Mouse (Mus musculus) lung, embryonic 16.5 days (tissue): ENCODE data around the gene Tmem56. TPM values are rescaled to one million over a fixed set of nuclear protein-coding genes. Genes with fewer than 3 reads are reported as not detected.

Experiments used
- ATAC-seq: fragments of 200-750 bp; cut with Nextera tagmentation; 2 replicates; pipeline ENCODE4 v1.8.0; 2017; ENCODE audit warnings: low read depth, mild to moderate bottlenecking, moderate library complexity
- H3K27ac ChIP-seq: fragments of 300-500 bp; sonication (generic); 2 replicates; pipeline ENCODE4 v1.5.1; 2014; ENCODE audit warnings: mild to moderate bottlenecking, control low read depth, low read length
- H3K27me3 ChIP-seq: fragments of 300-500 bp; sonication (generic); 2 replicates; pipeline ENCODE4 v1.6.1; 2014; ENCODE audit warnings: low read depth, low read length, mixed read lengths; ENCODE audit not compliant: control insufficient read depth, insufficient read depth
- H3K36me3 ChIP-seq: fragments of 300-500 bp; sonication (generic); 2 replicates; pipeline ENCODE4 v1.6.1; 2014; ENCODE audit warnings: low read length; ENCODE audit not compliant: control insufficient read depth, insufficient read depth
- H3K4me1 ChIP-seq: fragments of 300-500 bp; sonication (generic); replicated peaks from 2 replicates; pipeline ENCODE4 v1.6.1; 2014; ENCODE audit warnings: low read length, mixed read lengths; ENCODE audit not compliant: control insufficient read depth, insufficient read depth
- H3K4me2 ChIP-seq: fragments of 300-500 bp; sonication (generic); 2 replicates; pipeline ENCODE4 v1.6.1; 2014; ENCODE audit warnings: low read depth, low read length, control low read depth
- H3K4me3 ChIP-seq: fragments of 300-500 bp; sonication (generic); 2 replicates; pipeline ENCODE4 v1.5.1; 2014; ENCODE audit warnings: mild to moderate bottlenecking, low read length, control low read depth
- H3K9ac ChIP-seq: fragments of 300-500 bp; sonication (generic); 2 replicates; pipeline ENCODE4 v1.6.1; 2014; ENCODE audit warnings: low read length, control low read depth
- H3K9me3 ChIP-seq: fragments of 300-500 bp; sonication (generic); 2 replicates; pipeline ENCODE4 v1.6.1; 2016; ENCODE audit warnings: low read length; ENCODE audit not compliant: control insufficient read depth
- WGBS: fragments of 180-500 bp; shearing (Covaris S2); extraction: QIAGEN DNeasy Blood & Tissue Kit; methylation state at CpG from one replicate; pipeline ENCODE4 v1.1.7; 2014; 5-methylcytosine and 5-hydroxymethylcytosine counted together
- polyA plus RNA-seq: library from polyadenylated mRNA; unstranded; fragments of >200 nt; fragmentation: Nextera tagmentation; extraction: Ambion mirVana; gene quantifications from 2 replicates; pipeline ENCODE4 v1.2.1, GENCODE M21; 2015

Tmem56 gene
- polyA plus RNA-seq, 1 experiment from 2014 or later, result 0.48 TPM

DNA sequence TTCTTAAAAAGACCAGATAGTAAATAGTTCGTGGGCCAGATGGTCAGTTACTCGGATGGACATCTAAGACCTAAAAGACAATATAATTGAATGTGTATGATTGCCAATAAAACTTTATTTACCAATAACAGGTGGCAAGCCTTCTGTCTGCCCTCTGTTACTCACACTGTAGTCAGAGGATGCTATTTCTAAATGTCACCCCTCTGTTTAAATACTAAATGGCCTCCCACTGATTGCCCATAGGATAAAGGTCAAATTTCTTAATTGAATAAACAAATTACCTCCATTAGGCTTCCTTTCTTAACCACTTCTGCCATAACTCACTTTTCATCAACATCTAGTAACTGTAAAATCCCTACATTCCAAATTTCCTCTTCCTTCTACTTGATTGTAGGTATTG, 10.3 kb downstream of the Tmem56 start:
- WGBS, result 72% methylated on average over 2 of the region's 2 CpGs
- Histone ChIP-seq H3K36me3 (no peaks in the 10 kb centered on the region), H3K4me3 (no peak overlapping the region), H3K9me3 (no peaks in the 10 kb centered on the region), H3K4me2 (no peak overlapping the region), H3K9ac (no peak overlapping the region), H3K27ac (no peak overlapping the region), H3K27me3 (no peaks in the 10 kb centered on the region), H3K4me1 (no peaks in the 10 kb centered on the region; the same call in 1 of the 2 replicates)
- no peak for ATAC-seq

DNA sequence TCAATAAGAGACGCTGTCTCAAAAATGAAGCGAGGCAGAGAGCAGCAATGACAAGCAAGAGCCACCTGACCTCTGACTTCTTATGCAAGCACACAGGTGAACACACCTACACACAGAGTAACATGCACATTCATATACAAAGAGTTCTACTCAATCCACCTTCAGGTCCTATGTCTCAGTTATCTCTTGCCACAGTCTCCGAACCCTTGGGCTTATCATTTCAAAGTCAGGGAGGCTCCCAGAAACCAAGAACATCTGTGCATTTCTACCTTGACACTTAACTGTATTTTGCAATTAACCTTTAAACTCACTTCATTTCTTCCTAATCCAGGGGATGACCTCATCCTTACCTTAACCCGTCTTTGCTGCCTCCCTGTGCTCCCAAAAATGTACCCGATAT, 15.6 kb downstream of the Tmem56 start:
- ATAC-seq, result no peak
- no peak overlapping the region for H3K27ac ChIP-seq
- H3K9ac ChIP-seq, result no peak overlapping the region
- H3K36me3 ChIP-seq, result no peaks in the 10 kb centered on the region
- H3K4me3 ChIP-seq, result no peak overlapping the region
- no peak overlapping the region for H3K4me2 ChIP-seq
- no peaks in the 10 kb centered on the region for H3K9me3 ChIP-seq
- WGBS, result 65% methylated on average over 5 of the region's 5 CpGs
- peaks cover 7% of the 10 kb centered on the region for H3K4me1 ChIP-seq
- peaks cover 31% of the 10 kb centered on the region for H3K27me3 ChIP-seq

DNA sequence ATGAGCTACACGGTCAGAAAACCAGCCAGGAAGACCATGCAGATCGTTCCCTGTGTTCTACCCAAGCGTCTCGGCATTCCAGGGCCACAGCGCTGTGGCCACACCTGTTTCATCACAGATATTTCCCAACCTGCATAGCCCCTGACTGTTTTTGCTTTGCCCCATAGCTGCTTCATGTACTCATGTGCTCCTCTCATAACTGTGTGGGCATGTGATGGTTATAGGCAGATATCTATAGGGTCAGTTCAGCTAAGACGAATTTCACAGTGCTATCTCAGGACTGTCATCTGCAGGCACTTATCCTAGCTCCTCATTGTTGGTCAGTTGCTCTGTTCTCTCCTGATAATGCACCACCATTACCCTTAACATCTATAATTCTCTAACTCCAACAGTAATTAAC, 18.7 kb downstream of the Tmem56 start:
- Histone ChIP-seq H3K36me3 (no peaks in the 10 kb centered on the region), H3K9me3 (no peaks in the 10 kb centered on the region), H3K4me3 (no peak overlapping the region), H3K4me1 (peaks cover 9% of the 10 kb centered on the region), H3K4me2 (no peak overlapping the region), H3K27me3 (peaks cover 54% of the 10 kb centered on the region), H3K27ac (no peak overlapping the region), H3K9ac (no peak overlapping the region)
- no peak for ATAC-seq
- 58% methylated on average over 6 of the region's 6 CpGs for WGBS

DNA sequence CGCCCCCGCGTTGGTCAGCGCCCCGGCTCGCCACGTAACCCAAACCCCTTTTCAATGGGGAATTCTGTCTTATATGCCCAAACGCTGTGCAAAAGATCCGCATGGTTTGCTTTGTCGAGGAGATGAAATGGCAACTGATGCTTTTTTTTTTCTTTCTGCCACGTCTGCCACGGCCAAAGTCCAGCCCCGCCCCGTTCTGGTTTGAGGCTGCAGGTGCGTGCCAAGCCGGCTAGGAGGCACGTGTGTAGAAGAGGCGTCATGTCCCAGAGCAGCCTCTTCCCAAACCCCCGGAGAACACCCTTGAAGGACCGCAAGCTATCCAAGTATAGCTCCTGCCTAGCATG, 19.7 kb downstream of the Tmem56 start:
- peaks cover 54% of the 10 kb centered on the region for H3K27me3 ChIP-seq
- H3K9me3 ChIP-seq, result no peaks in the 10 kb centered on the region
- H3K4me3 ChIP-seq, result peak overlapping the region; percentile 60
- WGBS, result 3% methylated on average over 20 of the region's 20 CpGs
- no peaks in the 10 kb centered on the region for H3K36me3 ChIP-seq
- H3K4me1 ChIP-seq, result peaks cover 13% of the 10 kb centered on the region
- no peak overlapping the region for H3K27ac ChIP-seq
- H3K4me2 ChIP-seq, result peak overlapping the region; percentile 100
- ATAC-seq, result peak; percentile 39; the same call in 1 of the 2 replicates
- H3K9ac ChIP-seq, result peak overlapping the region; percentile 71

DNA sequence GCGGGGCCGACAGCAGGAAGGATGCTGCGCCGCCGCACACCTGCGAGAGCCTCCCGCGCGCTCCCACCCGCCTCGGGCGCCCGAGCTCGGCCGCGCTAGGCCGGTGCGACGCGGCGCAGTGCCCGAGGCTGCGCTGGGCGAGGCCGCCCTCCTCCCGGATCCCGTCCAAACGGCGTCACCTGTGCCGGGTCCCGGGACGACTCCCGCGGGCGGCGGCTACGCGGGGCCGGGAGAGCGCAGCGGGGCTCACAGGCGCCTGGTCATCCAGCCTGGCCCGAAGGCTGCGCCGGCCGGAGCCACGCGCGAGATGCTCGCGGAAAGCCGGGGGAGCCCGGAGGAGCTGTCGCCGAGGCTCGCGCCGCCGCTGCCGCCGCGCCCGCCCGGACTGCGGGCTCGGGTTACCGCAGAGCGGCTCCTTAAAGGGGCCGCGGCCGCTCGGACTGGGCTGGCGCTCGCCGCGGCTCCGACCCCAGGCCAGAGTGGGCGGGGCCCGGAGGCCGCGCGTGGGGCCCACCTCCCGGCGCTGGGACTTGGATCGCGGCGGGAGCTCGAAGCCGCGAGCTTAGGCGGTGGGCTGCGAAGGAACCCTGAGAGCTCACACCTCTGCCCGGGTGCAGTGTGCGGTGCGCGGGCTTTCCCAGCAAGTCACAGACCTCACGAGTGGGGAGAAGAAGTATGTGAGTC, 20.2 kb downstream of the Tmem56 start:
- Histone ChIP-seq H3K4me3 (peak overlapping the region; percentile 60), H3K4me1 (peaks cover 13% of the 10 kb centered on the region), H3K27ac (no peak overlapping the region), H3K36me3 (no peaks in the 10 kb centered on the region), H3K9me3 (no peaks in the 10 kb centered on the region), H3K9ac (peak overlapping the region; percentile 71), H3K4me2 (peak overlapping the region; percentile 100), H3K27me3 (peaks cover 54% of the 10 kb centered on the region)
- peak; percentile 93 for ATAC-seq
- under 1% methylated on average over 90 of the region's 97 CpGs for WGBS

DNA sequence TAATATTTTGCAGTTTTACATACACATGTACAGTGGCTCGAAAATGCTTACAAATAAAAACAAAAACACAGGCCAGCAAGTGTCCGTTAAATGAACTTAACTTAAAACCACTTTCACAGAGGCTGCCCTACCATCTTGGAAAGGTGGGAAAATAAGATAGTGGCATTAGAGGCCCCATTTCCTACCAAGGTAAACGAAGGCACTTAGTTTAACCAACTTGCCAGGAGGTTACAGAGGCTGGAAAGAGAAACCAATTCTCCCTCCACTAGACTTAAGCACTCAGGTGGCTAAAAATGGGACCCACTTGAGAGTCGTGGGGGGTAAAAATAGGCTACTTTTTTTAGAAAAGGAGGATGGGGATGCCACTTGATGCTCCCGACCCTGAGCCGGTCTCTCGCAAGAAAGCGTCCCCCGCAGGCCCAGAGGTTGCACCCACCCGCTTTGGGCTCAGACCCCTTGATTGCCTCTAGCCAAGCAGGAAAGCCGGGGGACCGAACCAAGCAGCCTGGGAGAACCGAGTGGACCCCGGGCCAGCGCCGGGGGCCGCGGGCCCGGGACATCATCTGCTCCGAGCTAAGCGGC, 20.9 kb downstream of the Tmem56 start:
- Histone ChIP-seq H3K27ac (no peak overlapping the region), H3K9ac (peak overlapping the region; percentile 71), H3K4me3 (peak overlapping the region; percentile 60), H3K36me3 (no peaks in the 10 kb centered on the region), H3K4me2 (peak overlapping the region; percentile 100), H3K27me3 (peaks cover 50% of the 10 kb centered on the region), H3K4me1 (peaks cover 13% of the 10 kb centered on the region), H3K9me3 (no peaks in the 10 kb centered on the region)
- 9% methylated on average over 21 of the region's 21 CpGs for WGBS
- ATAC-seq, result no peak

DNA sequence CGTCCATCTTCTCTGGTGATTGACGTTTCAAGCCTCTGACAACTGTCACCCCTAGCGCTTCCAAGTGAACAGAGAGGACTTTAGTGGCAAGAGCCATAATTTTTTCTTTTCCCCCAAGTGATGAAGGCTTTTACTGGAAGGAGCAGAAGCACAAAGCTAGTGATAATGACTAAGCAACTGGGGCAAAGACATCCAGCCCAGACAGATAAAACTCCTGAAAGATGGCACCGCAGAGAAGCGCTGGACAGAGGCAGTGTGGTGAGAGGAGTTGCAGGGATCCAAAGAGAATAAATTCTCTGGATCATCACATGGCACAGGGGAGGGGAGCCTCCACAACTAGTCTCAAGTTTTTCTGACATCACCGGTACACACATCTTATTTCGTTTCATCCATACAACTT, 21.6 kb downstream of the Tmem56 start:
- Histone ChIP-seq H3K36me3 (no peaks in the 10 kb centered on the region), H3K9me3 (no peaks in the 10 kb centered on the region), H3K4me2 (no peak overlapping the region), H3K4me3 (no peak overlapping the region), H3K9ac (no peak overlapping the region), H3K27ac (no peak overlapping the region), H3K27me3 (peaks cover 49% of the 10 kb centered on the region), H3K4me1 (peaks cover 13% of the 10 kb centered on the region)
- WGBS, result 68% methylated on average over 7 of the region's 7 CpGs
- no peak for ATAC-seq

DNA sequence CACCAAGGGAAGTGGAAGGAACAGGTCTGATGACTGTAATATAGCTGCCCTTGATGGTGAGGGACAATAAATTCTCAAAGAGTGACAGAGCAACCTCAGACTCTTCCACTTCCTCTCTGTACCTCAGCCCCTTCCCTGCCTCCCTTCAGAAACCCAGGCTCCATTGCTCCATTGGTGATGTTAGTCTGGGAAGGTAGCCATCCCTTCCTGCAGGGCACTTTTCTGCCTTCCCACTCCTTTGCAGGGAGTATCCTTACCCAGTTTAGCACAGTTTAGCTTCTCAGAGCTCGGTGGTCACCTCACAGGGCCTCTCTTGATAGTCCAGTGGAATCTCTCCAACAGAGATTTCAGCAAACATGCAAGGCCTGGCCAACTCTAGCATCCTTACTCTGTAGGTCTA, 22.1 kb downstream of the Tmem56 start:
- H3K27me3 ChIP-seq, result peaks cover 49% of the 10 kb centered on the region
- H3K4me2 ChIP-seq, result no peak overlapping the region
- no peak overlapping the region for H3K4me3 ChIP-seq
- no peak overlapping the region for H3K27ac ChIP-seq
- H3K4me1 ChIP-seq, result peaks cover 13% of the 10 kb centered on the region
- H3K9ac ChIP-seq, result no peak overlapping the region
- 50% methylated on average over 1 of the region's 1 CpGs for WGBS
- no peaks in the 10 kb centered on the region for H3K9me3 ChIP-seq
- ATAC-seq, result no peak
- no peaks in the 10 kb centered on the region for H3K36me3 ChIP-seq

DNA sequence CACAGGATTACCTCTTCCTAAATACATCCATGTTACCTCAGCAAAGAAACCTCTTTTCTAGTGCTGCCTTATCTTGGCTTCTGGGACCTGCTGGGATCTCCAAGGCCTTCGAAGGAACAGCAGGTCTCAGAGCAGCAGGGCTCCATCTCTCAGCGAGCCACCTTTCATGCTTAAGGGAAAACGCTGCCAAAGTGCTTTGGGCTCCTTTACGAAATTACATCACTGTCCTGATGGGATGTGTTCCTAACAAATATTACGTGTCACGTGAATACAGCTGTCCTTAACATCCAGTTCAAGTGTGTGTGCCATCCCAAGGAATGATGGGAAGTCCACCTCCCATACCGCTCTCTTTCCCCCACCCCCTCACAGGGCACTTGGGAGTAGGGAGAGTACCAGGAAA, 22.9 kb downstream of the Tmem56 start:
- no peaks in the 10 kb centered on the region for H3K9me3 ChIP-seq
- no peak overlapping the region for H3K27ac ChIP-seq
- H3K4me3 ChIP-seq, result no peak overlapping the region
- H3K27me3 ChIP-seq, result peaks cover 48% of the 10 kb centered on the region
- no peak overlapping the region for H3K4me2 ChIP-seq
- no peak for ATAC-seq
- H3K36me3 ChIP-seq, result no peaks in the 10 kb centered on the region
- H3K4me1 ChIP-seq, result peaks cover 13% of the 10 kb centered on the region
- H3K9ac ChIP-seq, result no peak overlapping the region
- WGBS, result 62% methylated on average over 7 of the region's 7 CpGs
